Mouse (Mus musculus) activated CD4-positive, CD25-positive, alpha-beta regulatory T cell, adult 9 weeks (primary cell): ENCODE measurements around the gene Sqor. TPM values are rescaled to one million over a fixed set of nuclear protein-coding genes. Genes with fewer than 3 reads are reported as not detected.

Experiments used
- polyA plus RNA-seq: library from polyadenylated mRNA; unstranded; fragments of 100-300 nt; shearing (Covaris generic); gene quantifications from one replicate; pipeline ENCODE4 v1.2.1, GENCODE M21; 2017

The Sqor gene
- polyA plus RNA-seq, result 19.4 TPM

DNA sequence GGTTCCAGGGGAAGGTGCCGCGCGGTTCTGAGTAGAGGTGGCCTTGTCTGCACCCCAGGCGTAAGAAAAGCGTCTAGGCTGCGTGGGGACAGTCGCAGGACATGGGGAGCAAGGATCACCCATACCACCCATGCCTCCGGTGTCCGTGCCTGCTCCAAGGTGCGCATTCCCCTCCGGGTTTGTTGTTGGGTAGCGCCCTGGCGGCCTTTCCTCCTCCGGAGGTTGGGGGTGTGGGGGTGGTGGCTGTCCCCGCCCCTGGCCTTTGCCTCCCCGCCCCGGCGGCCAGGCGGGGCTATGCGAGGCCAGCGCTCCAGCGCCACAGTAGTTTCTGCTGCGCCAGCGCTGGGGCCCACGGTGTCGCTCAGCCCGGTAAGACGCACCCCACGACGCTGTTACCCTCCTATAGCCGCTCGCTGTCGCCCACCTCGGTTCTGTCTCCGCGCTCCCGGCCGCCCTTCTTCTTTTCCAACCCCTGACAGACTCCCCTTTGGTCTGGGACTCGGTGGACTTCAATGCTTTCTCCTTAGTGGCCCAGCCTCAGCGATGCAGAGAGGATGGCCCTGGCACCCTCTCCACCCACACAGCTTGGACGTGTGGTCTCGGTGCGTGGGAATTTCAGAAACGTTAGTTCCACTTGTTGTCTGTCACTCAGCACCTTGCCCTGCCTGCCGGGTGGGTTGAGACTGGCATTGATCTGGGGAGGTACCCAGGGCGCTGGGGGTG lies at the start of gene Sqor:
Sqor (plus strand) TSS at position 167 of the 723 bp plus-strand sequence.

DNA sequence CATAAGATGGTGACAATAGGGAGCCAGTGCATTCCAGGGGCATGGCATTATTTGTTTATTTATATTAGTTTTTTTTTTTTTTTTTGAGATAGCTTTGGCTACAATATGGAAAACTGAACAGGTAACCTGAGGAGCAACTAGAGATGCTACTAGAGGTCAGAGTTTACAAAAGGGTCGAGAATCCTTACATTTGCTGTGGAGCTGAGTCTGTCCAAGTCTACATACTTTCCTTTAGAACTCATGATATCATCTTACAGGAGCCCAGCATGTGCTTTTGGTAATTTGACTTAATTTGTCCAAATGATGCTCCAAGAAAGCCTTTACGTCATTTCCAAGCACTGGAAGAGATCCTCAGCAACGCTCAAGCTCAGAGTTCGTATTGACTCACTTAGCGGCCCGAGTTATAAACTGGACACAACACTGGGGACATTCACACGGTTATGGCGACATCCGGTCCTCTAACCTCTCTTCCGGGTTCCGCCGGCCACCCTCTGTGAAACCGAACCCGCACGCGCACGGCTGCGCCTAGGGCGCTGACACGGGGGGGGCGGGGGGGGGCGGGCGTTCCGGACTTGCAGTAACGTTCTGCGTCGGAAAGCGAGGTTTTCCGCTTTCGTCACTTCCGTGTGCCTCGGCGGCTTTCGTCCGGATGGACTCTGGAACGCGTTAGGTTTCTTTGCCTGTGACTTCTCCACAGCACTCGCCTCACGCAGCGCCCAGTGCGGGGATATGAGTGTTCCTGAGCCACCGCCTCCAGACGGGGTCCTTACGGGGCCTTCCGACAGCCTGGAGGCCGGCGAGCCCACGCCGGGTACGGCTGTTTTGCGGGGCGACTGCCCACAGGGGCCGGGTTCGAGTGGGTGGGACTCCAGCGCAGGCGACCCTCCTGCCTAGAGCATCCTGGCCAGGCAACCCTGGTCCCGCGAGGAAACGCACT lies 26.9 kb upstream of the Sqor start, which contains the start of gene Bloc1s6:
Bloc1s6 (plus strand) TSS at position 610 of the 937 bp plus-strand sequence.

Other genes starting within 250 kb of the Sqor start
- 0.42 TPM for gene Gatm, start 153.9 kb upstream of the Sqor start, polyA plus RNA-seq
- not detected for gene AA467197, start 128.3 kb upstream of the Sqor start, polyA plus RNA-seq
- 0.11 TPM for gene Slc30a4, start 62.6 kb upstream of the Sqor start, polyA plus RNA-seq
- 66.3 TPM for gene Bloc1s6, start 26.7 kb upstream of the Sqor start, polyA plus RNA-seq